Mouse (Mus musculus) liver, embryonic 14.5 days (tissue): Measurements from ENCODE around the gene Olfr912.

Experiments used
- CTCF ChIP-seq: IDR thresholded peaks from 2 replicates; pipeline ENCODE4 v1.5.1; 2016; ENCODE audit warnings: antibody characterized with exemption, low read depth, control low read depth
- EP300 ChIP-seq: IDR thresholded peaks from 2 replicates; pipeline ENCODE4 v1.6.1; 2016; ENCODE audit warnings: antibody characterized with exemption, low read depth

GRCm38 (mm10) chr9:38632406-38632805 lies 52.4 kb downstream of the Olfr912 start:
- no peak for TF ChIP-seq CTCF
- TF ChIP-seq EP300: no peak
